Mouse (Mus musculus) layer of hippocampus, adult 2 months (tissue): ENCODE measurements around the gene Atp6v0e2. TPM values are rescaled to one million over a fixed set of nuclear protein-coding genes. Genes with fewer than 3 reads are reported as not detected.

Experiments
- DNase-seq, 2 experiments: peaks; one replicate each; pipeline ENCODE4 v3.0.0; 2022; ENCODE audit warnings: low spot score in 2 of 2
- H3K27ac ChIP-seq: fragments of 200-600 bp; 2 replicates; pipeline ENCODE4 v1.8.1; 2022
- H3K4me3 ChIP-seq: fragments of 200-600 bp; 2 replicates; pipeline ENCODE4 v1.8.1; 2022; ENCODE audit warnings: mild to moderate bottlenecking
- CTCF ChIP-seq: fragments of 200-600 bp; conservative IDR thresholded peaks from 2 replicates; pipeline ENCODE4 v1.8.1; 2022; ENCODE audit warnings: antibody characterized with exemption, mild to moderate bottlenecking, moderate library complexity
- total RNA-seq, 2 experiments: library from RNA; stranded (reverse); gene quantifications; 2 replicates each; pipeline ENCODE4 v1.2.3; 2021

Gene Atp6v0e2
- total RNA-seq, 2 experiments from 2014 or later = 443 to 456 TPM

DNA sequence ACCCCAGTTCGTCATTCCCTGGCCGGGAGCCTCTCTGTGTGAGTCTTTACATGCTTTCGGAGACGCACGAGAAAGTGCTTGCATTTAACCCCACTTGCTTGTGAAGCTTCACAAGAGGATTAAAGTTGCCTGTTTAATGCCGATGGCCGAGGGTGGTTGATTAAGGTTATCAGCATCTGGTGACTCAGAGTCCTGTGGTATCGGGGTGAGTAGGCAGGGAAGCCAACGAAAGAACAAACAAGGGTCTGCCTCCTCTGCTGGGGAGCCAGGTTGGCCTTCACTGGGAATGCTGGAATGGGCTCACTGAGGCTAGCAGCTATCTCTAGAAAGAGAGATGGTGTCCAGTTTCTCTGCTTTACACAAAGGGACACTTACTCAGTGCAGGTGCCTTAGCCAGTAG lies 9.5 kb upstream of the Atp6v0e2 start:
- TF ChIP-seq CTCF = no peak
- H3K4me3 ChIP-seq = no peak overlapping the region
- no peak overlapping the region for H3K27ac ChIP-seq
- no peak for DNase-seq

DNA sequence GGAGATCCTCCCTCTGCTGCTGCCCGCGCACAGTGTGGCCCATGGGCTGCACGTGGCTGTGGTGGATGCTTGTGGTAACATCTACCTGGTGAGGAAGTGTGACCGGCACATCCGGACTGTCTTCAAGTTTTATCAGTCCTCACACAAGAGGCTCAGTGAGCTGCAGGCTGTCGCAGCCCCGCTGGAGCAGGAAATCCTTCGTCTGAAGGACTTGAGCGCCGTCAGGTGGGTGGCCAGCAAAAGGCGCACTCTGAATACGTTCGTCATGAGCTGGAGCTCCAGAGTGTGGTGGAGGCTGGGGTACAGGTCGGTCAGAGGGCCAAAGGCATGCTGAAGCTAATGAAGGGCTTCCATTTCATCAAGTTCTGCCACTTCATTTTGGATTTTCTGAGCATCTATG lies 8.2 kb upstream of the Atp6v0e2 start:
- no peak for TF ChIP-seq CTCF
- H3K27ac ChIP-seq = no peak overlapping the region
- no peak overlapping the region for H3K4me3 ChIP-seq
- DNase-seq = no peak

DNA sequence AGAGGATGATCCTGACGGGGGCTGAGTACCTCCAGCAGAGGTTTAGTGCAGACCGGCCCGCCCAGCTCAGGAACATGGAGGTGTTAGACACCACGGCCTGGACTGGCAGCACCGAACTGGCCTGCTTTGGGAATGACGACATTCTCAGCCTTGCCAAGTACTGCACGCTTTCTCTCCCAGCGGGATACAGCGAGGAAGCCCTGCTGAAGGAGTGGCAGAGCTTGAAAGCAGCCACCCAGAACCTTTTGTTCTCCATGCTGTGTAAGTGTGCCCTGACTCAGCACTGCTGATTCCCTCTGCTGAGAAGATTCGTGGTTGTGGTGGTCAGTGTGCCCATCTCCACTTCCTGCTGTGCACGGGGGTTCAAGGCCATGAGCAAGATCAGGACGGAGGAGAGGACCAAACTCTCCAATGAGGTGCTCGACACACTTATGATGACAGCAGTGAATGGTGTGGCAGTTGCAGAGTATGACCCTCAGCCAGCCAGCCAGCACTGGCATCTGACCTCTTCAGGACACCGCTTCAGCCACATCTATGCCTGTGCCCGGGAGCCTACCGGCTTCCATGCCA lies 7.5 kb upstream of the Atp6v0e2 start:
- no peak for TF ChIP-seq CTCF
- Histone ChIP-seq H3K4me3 (no peak overlapping the region), H3K27ac (no peak overlapping the region)
- no peak for DNase-seq

DNA sequence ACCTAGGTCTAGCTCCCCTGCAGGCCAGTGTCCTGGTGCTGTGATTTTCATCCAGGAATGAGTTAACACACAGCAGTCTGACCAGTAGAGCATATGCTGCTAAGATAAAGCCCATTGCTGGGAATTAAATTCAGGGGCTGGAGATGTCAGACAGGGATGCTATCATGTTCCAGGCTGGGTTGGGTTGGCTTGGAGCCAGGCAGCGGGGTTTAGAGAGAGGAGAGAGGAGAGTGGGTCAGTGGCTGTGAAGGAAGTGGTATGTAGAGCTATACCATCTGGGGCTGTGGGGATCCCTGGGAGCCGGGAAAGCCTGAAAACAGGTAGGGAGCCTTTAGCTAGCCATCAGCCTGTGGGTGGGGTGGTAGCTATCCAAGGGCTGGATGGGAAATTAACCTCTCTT lies 6.6 kb upstream of the Atp6v0e2 start:
- Histone ChIP-seq H3K27ac (no peak overlapping the region), H3K4me3 (no peak overlapping the region)
- DNase-seq = no peak
- TF ChIP-seq CTCF = no peak

DNA sequence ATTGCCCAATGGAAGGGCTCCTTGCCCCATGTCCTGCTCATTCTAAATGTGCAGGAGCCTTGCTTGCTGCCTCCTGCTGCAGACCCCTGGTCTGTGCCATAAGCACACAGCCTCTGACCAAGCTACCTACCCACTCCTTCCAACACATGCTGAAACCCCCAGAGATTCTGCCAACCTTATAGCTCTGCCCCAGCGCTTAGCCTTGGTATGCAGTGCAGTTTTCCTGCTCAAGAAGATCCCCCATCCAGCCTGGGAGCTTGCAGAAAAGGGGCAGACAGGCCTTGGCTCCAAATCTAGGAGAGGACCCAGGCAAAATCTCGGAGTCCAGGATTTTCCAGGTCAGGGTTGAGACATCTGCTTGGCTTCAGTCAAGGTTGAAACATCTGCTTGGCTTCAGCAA lies 3.9 kb upstream of the Atp6v0e2 start:
- Histone ChIP-seq H3K27ac (no peak overlapping the region), H3K4me3 (no peak overlapping the region)
- no peak for DNase-seq
- TF ChIP-seq CTCF = no peak

DNA sequence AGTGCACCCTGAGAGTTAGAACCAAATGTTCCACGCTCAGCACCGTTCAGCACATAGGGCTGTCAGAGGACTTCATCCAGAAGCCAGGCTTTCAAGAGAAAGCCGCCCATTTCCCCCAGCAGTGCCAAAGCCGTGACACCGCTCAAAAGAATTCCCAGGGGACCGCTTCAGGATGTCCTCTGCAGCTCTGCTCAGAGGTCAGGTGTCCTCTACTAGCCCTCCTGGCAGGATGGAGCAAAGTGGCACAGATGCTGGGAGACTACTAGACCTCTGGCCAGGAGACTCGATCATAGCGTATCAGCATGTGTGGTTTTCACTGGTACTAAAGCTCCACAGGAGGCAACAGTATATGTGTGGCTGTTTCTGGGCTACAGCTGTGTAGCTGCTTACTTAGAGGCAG lies 2.5 kb upstream of the Atp6v0e2 start:
- TF ChIP-seq CTCF = no peak
- no peak for DNase-seq
- H3K4me3 ChIP-seq = no peak overlapping the region
- H3K27ac ChIP-seq = no peak overlapping the region

DNA sequence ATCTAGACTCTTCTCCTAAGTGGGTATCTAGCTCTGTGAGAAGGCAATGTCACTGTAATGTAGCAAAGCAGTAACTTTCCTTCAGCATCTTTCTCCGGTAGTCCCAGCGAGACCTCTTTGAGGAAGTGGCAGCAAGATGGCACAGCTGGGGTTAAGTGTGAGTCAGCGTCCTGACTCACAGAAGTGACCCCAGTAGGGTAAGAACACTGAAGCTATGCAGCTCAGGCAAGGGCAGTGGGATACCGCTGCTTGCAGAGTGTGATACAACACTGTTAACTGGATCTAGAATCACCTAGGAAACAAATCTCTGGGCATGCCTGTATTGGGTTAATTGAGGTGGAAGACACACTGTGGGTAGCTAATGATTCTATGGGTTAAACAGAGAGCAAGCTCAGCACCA lies 1.3 kb upstream of the Atp6v0e2 start:
- no peak for DNase-seq
- TF ChIP-seq CTCF = no peak
- no peak overlapping the region for H3K4me3 ChIP-seq
- no peak overlapping the region for H3K27ac ChIP-seq

DNA sequence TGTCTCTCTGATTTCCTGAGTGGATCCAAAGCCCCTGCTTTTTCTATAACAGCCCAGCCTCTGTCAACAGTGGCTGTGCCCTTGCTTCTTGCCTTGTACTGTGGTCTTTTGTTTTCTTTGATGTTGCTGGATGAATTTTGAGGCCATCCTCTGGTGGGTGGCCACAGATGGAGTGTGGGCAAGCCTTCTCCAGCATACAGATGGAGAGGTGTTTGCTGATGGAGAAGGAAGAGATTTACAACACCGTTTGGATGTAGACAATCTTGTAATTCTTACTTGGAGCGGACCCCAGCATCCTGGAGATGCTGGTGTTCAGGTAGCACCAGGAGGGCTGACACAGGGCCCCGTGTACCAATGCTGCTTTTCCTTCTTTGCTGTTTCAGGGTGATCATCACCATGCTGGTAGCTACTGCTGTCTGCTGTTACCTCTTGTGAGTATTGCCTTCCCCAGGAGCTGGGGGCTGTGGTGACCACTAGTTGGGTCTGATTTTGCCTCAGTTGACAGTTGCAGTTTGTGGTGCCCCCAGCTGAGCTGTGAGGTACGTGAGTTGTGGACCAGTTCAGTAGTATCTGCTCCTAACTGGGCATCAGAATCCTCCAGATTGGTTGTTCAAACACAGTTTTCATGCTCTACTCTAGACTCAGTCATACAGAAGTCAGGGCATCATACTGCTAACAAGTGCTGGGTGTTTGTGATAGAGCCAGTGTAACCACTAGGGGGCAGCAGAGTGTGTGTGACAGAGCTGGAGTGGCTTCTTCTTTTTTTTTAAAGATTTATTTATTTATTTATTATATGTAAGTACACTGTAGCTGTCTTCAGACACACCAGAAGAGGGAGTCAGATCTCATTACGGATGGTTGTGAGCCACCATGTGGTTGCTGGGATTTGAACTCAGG lies 1.7 kb downstream of the Atp6v0e2 start:
- DNase-seq = peak; percentile 80 to 90
- TF ChIP-seq CTCF = peak; percentile 85
- Histone ChIP-seq H3K4me3 (peak overlapping the region; percentile 79), H3K27ac (peak overlapping the region; percentile 96)

DNA sequence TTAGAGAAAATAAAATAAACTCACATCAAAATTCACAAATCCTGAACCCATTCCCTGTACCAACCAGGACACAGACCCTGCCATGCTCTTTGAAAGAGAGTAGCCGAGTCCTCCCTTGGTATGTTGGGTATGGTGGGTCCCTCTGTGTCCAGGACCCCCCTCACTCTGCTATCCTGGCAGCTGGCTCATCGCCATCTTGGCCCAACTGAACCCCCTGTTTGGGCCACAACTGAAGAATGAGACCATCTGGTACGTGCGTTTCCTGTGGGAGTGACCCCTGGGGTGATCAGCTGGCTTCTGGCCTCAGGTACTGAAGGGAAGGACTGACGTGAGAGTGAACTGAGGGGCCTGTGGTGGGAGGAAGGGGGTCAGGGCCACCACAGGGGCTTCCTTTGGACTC lies 2.4 kb downstream of the Atp6v0e2 start:
- no peak for DNase-seq
- Histone ChIP-seq H3K4me3 (no peak overlapping the region), H3K27ac (no peak overlapping the region)
- no peak for TF ChIP-seq CTCF

DNA sequence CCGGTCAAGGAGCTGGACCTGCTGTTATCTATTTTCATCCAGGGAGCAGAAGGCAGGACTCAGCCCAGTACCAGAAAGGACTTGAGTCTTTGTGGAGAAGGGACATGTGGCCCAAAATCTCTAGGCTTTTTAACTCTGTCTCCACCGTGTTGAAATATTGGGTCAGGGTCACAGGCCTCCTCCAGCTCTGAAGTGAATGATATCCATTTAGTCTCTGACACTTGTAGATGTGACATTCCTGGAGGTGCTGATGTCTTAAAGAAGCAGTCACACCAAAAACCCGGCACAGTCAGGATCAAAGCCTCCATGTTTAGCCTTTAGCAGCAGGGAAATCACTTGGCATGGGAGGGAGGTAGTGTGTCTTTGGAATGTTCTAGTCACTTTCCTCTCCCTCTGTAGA lies 3.3 kb downstream of the Atp6v0e2 start:
- no peak for DNase-seq
- H3K27ac ChIP-seq = no peak overlapping the region
- TF ChIP-seq CTCF = no peak
- H3K4me3 ChIP-seq = no peak overlapping the region

DNA sequence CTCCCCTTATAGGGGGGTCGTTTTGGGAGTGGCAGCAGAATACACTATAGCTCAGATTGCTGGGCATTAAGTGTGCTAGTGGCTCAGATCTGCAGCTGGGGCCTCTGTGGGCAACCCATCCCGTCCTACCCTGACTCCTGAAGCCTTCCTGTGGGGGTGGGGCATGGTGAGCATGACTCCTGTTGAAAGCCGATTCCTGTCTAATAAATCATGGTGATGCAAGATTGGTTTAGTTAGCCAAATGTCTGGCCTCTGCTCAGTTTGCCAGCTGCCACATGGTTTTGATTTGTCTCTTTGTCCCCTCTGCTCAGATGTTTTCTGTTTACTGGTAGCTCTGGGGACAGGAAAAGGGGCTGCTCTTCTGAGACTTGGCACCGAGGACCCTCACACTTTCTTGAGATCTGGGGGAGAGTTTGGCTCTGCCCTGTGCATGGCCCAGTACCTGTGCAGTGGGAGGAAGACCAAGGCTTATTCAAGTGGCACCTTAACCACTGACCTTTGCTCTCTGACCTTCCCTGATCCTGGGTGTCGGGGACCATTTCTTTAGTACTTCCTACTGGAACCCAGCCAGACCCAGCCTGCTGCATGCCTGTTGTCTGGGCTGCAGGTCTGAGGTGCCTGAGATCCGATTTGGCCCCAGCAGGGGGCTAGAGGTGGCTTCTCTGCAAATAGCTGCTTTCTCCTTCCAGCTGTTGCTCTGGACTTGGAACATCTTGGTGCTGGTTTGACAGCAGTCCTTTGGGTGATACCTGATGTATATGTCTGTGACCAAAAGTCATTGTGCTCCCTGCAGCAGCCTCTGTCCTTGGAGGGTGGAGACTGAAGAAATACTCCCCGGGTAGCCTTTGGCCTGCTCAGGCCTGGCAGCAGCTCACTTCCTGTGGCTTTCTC lies 4.4 kb downstream of the Atp6v0e2 start:
- Histone ChIP-seq H3K4me3 (no peak overlapping the region), H3K27ac (peak overlapping the region; percentile 18; the same call in 1 of the 2 replicates)
- DNase-seq = no peak
- TF ChIP-seq CTCF = no peak

DNA sequence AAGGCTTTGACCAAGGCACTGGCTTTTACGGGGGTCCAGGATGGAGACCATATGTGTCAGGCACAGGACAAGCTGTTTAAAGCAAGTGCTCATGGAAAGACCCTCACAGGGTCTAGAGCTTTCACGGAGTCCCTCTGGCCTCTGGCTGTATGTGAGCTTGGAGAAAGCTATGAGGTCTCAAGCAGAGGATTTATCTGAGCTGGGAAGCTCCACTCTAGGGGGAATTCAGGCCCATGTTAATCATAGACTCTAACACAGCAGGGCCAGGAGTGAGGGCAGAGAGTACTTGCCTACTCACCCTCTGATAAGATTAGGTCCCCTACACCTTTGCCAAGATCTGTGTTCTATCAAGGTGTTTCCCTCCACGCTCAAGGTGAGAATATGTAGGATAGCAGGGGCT lies 5.2 kb downstream of the Atp6v0e2 start:
- no peak for TF ChIP-seq CTCF
- Histone ChIP-seq H3K27ac (no peak overlapping the region), H3K4me3 (no peak overlapping the region)
- DNase-seq = no peak

DNA sequence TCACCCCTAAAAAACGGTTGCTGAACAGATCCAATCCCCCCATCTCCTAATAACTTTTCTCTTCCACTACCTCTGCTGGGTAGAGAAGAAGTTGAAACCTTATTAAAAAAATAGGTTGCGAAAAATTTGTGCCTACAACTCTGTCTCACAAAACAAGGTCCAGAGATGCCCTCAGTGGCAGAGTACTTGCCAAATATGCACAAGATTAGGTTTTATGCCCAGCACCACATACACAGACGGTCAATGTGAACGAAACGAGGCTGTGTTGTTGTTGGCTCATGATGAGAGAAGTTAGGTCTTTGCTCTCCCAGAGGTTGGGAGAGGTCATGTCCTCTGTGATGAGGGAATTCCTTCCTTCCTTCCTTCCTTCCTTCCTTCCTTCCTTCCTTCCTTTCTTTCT lies 7.8 kb downstream of the Atp6v0e2 start:
- TF ChIP-seq CTCF = no peak
- no peak for DNase-seq
- H3K27ac ChIP-seq = no peak overlapping the region
- no peak overlapping the region for H3K4me3 ChIP-seq
